Mouse (Mus musculus) small intestine, adult 2 months (tissue): ENCODE results near the gene Gimap8.

ENCODE experiments used
- CTCF ChIP-seq: fragments of 200-500 bp; IDR thresholded peaks from 2 replicates; pipeline ENCODE4 v1.5.1; 2012; ENCODE audit warnings: low read depth, mild to moderate bottlenecking, control low read depth, inconsistent platforms, low read length, moderate library complexity, mixed read lengths; ENCODE audit not compliant: insufficient replicate concordance, insufficient read length; ENCODE audit errors: extremely low read depth
- POLR2A ChIP-seq: fragments of 200-500 bp; IDR thresholded peaks from 2 replicates; pipeline ENCODE4 v1.6.1; 2012; ENCODE audit warnings: low read depth, mild to moderate bottlenecking, control low read depth, inconsistent platforms, low read length, moderate library complexity

DNA sequence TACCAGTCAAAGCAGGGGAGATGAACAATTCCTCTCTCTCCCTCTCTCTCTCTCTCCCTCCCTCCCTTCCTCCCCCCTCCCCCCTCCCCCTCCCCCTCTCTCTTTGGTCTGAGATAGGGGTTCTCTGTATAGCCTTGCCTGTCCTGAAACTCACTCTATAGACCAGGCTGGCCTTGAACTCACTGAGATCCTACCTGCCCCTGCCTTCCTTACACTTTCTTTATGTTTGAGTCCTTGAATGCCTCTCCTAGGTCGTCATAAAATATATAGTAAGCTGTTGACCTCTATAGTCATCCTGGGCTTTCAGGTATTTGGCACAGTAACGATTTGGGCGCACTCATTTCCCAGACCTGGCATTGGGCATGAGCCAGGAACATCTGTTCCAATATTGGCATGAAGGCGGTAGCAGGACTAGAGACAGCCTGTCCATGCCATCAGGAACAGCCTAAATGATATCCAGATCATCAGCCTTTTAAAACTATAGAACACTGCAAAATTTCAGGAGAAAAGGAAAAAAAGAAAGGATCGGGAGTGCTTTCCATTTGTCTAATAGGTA is 29.9 kb downstream of the Gimap8 start:
- TF ChIP-seq CTCF (no peak), POLR2A (no peak)
